Mouse (Mus musculus): Measurements from ENCODE around the gene Gorasp2.

DNA sequence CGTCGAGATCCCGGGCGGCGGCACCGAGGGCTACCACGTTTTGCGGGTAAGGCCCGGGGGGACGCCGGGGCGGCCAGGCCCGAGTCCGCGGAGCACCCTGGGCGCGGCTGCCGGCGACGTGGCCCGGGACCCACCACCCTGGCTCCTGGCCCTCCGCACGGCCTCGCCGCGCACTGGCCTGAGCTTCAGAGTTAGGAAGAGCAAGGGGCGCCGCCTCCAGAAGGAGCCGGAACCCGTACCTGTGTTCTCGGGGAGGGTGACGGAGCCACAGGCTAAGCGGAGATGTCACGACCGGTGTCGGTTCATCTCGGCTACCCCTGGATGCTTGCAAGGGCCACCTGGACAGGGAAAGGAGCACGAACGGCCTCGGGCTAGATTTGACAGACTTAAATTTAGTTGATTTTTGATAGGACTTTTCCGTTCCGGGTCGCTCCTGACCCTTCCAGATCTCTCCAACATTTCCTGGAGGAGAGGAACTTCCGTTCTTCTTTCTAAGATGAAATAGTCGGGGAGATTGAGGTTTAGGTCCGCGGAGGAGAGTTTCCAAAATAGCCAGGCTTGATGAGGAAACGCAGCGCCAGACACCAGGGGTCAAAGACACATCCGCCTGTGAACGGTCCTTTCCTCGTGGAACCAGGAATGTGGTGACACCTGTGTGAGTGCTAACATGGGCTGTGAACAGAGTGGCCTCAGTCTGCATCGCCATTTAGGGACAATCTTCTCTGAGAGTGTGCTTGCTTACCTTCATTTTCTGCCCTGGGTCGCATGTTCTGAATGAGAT lies 529 bp downstream of the Gorasp2 start, which contains the start of gene Gm26558:
- no peak for TF ChIP-seq CTCF (IDR thresholded peaks at IDR 0.05; ENCODE audit: low read depth, low read length)
- TF ChIP-seq GATA1 (IDR thresholded peaks at IDR 0.05; ENCODE audit: borderline replicate concordance, low read length): no peak
- no peak for TF ChIP-seq TAL1 (conservative IDR thresholded peaks at IDR 0.05; ENCODE audit: low read depth, low read length)
- no peak for TF ChIP-seq GATA2 (IDR thresholded peaks at IDR 0.05; ENCODE audit: borderline replicate concordance, low read depth, low read length)
